Mouse (Mus musculus) forebrain, embryonic 15.5 days (tissue): ENCODE data around the gene Tmem233. TPM values are rescaled to one million over a fixed set of nuclear protein-coding genes. Genes with fewer than 3 reads are reported as not detected.

Experiments used
- ATAC-seq: fragments of 200-750 bp; cut with Nextera tagmentation; replicated peaks from 2 replicates; pipeline ENCODE4 v1.8.0; 2017; ENCODE audit warnings: mild to moderate bottlenecking, moderate TSS enrichment, moderate library complexity
- H3K27ac ChIP-seq: fragments of 300-500 bp; sonication (generic); replicated peaks from 2 replicates; pipeline ENCODE4 v1.5.1; 2015; ENCODE audit warnings: mild to moderate bottlenecking, inconsistent platforms
- H3K27me3 ChIP-seq: fragments of 300-500 bp; sonication (generic); 2 replicates; pipeline ENCODE4 v1.6.1; 2015; ENCODE audit warnings: inconsistent platforms
- H3K36me3 ChIP-seq: fragments of 300-500 bp; sonication (generic); 2 replicates; pipeline ENCODE4 v1.6.1; 2015; ENCODE audit warnings: mild to moderate bottlenecking, inconsistent platforms
- H3K4me1 ChIP-seq: fragments of 300-500 bp; sonication (generic); 2 replicates; pipeline ENCODE4 v1.6.1; 2015; ENCODE audit warnings: inconsistent platforms
- H3K4me2 ChIP-seq: fragments of 300-500 bp; sonication (generic); replicated peaks from 2 replicates; pipeline ENCODE4 v1.6.1; 2015; ENCODE audit warnings: mild to moderate bottlenecking, inconsistent platforms
- H3K4me3 ChIP-seq: fragments of 300-500 bp; sonication (generic); 2 replicates; pipeline ENCODE4 v1.5.1; 2015; ENCODE audit warnings: mild to moderate bottlenecking, inconsistent platforms
- H3K9ac ChIP-seq: fragments of 300-500 bp; sonication (generic); replicated peaks from 2 replicates; pipeline ENCODE4 v1.6.1; 2015; ENCODE audit warnings: mild to moderate bottlenecking, inconsistent platforms
- H3K9me3 ChIP-seq: fragments of 300-500 bp; sonication (generic); 2 replicates; pipeline ENCODE4 v1.6.1; 2016; ENCODE audit warnings: inconsistent platforms
- WGBS: fragments of 180-500 bp; shearing (Covaris S2); methylation state at CpG from one replicate; pipeline ENCODE4 v1.1.7; 2015; ENCODE audit warnings: mixed read lengths; 5-methylcytosine and 5-hydroxymethylcytosine counted together
- polyA plus RNA-seq: library from polyadenylated mRNA; unstranded; fragments of >200 nt; fragmentation: Nextera tagmentation; extraction: Ambion mirVana; gene quantifications from 2 replicates; pipeline ENCODE4 v1.2.1, GENCODE M21; 2015

Gene Tmem233
- polyA plus RNA-seq, 1 experiment from 2014 or later = not detected

DNA sequence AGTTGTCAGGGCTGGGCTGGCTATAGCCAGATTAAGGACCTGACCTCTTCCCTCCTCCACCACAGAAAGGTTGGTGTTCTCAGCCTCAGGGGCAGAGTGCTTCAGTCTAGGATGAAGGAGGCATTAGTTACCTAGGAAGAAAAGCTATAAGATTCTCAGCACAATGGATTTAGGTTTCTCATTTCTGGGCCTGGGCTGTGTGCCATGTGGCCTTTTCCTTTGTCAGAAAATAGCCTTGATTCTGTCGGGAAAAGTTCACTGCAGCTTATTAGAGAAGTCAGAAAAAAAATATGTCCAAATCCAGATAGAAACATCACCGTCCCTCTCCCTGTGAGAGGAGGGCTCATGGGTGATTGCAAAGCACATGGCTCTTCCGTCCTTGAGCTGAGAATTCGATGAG, 33.2 kb downstream of the Tmem233 start:
- Histone ChIP-seq H3K36me3 (no peaks in the 10 kb centered on the region), H3K9ac (no peak overlapping the region), H3K27me3 (no peaks in the 10 kb centered on the region), H3K27ac (no peak overlapping the region), H3K4me1 (no peaks in the 10 kb centered on the region), H3K9me3 (no peaks in the 10 kb centered on the region), H3K4me2 (no peak overlapping the region), H3K4me3 (no peak overlapping the region)
- 82% methylated on average over 4 of the region's 4 CpGs for WGBS
- no peak for ATAC-seq

DNA sequence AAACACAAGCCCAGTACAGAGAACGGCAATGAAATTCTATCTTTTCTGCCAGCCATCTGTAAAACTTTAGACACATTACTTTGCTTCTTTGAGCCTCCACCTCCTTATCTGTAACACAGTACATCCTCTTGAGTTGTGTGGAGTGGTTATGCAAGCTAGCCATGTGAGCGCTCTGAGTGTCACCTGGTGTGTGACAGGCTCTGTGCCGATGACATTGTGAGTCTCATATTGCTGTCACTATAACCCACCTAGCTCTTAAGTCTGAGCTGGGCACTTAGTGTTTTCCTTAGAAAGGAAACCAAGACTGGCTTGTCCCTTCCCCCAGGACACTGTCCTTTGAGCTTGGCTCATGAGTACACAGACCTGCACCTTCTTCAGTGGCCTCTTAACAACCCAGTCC, 34.7 kb downstream of the Tmem233 start:
- Histone ChIP-seq H3K4me2 (no peak overlapping the region), H3K4me1 (no peaks in the 10 kb centered on the region), H3K27me3 (no peaks in the 10 kb centered on the region), H3K9ac (no peak overlapping the region), H3K36me3 (no peaks in the 10 kb centered on the region), H3K4me3 (no peak overlapping the region), H3K27ac (no peak overlapping the region), H3K9me3 (no peaks in the 10 kb centered on the region)
- 93% methylated on average over 3 of the region's 3 CpGs for WGBS
- ATAC-seq = no peak

DNA sequence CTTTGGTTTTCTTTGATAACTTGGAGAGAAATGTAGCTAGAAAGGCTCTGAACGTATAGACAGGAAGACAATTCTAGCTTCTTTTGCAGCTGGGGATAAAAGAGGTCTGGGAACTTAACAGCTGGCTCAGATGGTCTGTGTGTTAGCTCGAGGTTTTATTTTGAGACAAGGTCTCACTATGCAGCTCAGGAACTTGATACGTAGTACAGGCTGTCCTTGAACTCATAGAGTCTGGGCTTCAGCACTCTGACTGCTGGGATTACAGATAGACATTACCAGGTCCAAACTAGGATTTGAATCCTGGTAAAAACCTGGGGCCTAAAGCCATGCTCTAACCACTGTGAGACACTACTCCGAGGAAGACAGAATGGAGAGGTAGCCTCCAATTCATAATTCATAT, 36.8 kb downstream of the Tmem233 start:
- H3K4me3 ChIP-seq = no peak overlapping the region
- H3K9ac ChIP-seq = no peak overlapping the region
- H3K4me1 ChIP-seq = no peaks in the 10 kb centered on the region
- H3K27ac ChIP-seq = no peak overlapping the region
- no peak overlapping the region for H3K4me2 ChIP-seq
- ATAC-seq = no peak
- no peaks in the 10 kb centered on the region for H3K36me3 ChIP-seq
- no peaks in the 10 kb centered on the region for H3K9me3 ChIP-seq
- WGBS = 77% methylated on average over 4 of the region's 4 CpGs
- H3K27me3 ChIP-seq = no peaks in the 10 kb centered on the region

DNA sequence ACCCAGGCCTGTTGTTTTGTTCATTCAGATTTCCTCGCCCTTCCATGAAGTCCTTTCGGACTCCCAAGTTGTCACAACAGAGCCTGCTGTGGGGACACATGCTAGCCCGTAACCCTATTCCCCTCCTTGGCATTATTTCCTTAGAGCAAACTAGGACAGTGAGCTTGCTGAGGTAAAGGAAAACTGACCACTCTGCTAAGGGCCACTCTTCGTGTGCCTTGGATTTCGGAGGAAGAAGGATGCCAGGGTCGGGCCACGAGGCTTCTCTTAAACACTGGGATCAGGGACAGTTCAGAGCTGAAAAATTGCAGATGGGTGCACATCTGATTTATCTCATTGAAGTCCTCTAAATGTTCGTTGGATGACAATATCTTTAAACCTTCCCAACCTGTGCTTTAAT, 37.5 kb downstream of the Tmem233 start:
- H3K9me3 ChIP-seq = no peaks in the 10 kb centered on the region
- no peak overlapping the region for H3K4me3 ChIP-seq
- no peaks in the 10 kb centered on the region for H3K27me3 ChIP-seq
- no peak for ATAC-seq
- H3K36me3 ChIP-seq = no peaks in the 10 kb centered on the region
- H3K27ac ChIP-seq = no peak overlapping the region
- WGBS = 87% methylated on average over 8 of the region's 8 CpGs
- H3K9ac ChIP-seq = no peak overlapping the region
- no peak overlapping the region for H3K4me2 ChIP-seq
- no peaks in the 10 kb centered on the region for H3K4me1 ChIP-seq

DNA sequence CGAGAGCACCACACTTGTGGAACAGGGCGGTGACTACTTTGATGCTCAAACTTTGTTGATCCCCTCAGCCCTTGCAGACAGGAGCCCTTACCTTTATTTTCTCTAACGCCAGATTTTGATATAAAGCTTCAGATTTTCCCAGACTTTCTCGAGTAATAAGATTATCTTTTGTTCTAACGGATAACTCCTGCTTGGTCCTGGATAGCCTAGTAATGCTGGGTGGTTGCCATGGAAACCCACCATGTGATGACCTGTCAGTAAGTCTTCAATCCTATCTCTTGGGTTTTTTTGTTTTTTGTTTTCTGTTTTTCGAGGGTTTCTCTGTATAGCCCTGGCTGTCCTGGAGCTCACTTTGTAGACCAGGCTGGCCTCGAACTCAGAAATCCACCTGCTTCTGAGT, 40.8 kb downstream of the Tmem233 start:
- whole genome bisulfite sequencing = 63% methylated on average over 7 of the region's 7 CpGs
- H3K4me3 ChIP-seq = no peak overlapping the region
- H3K9me3 ChIP-seq = no peaks in the 10 kb centered on the region
- ATAC-seq = no peak
- no peaks in the 10 kb centered on the region for H3K27me3 ChIP-seq
- H3K4me1 ChIP-seq = no peaks in the 10 kb centered on the region
- H3K36me3 ChIP-seq = no peaks in the 10 kb centered on the region
- H3K4me2 ChIP-seq = no peak overlapping the region
- H3K9ac ChIP-seq = no peak overlapping the region
- H3K27ac ChIP-seq = no peak overlapping the region

DNA sequence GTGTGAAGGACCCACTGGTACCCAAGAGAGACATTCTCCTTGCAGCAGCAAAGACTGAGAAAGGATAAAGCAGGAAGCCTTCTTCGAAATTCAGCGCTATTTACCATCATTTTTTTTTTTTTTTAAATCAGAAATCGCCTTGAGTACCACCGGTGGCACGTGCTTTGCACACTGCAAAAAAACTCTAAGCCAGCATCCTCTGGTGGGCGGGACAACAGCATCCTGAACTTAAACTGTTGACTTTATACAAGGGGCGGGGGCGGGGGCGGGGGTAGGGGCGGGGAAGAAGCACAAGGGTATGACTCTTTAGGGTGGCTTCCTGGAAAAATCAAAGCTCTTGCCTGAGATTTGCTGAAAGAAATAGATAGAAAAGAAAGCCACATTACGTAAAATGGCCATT, 43.3 kb downstream of the Tmem233 start:
- no peak overlapping the region for H3K4me2 ChIP-seq
- no peak for ATAC-seq

DNA sequence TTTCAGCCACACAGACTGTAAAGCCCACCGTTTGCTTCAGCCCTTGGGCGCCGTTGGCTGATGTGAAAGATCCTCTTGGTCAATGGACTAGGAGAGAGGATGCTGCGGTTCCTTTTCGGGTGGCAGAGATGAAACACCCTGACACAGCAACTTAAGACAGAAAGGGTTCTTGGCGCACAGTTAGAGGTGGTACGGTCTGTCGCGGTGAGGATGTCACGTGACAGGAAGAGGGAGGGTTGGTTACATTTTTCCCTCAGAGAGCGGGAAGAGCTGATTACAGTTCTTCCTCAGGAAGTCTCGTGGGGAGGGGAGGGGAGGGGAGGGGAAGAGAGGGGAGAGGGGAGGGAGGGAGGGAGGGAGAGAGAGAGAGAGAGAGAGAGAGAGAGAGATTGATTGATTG, 45.3 kb downstream of the Tmem233 start:
- WGBS = 65% methylated on average over 11 of the region's 12 CpGs
- no peaks in the 10 kb centered on the region for H3K9me3 ChIP-seq
- no peaks in the 10 kb centered on the region for H3K36me3 ChIP-seq
- no peak for ATAC-seq
- no peak overlapping the region for H3K4me2 ChIP-seq
- H3K27ac ChIP-seq = no peak overlapping the region
- no peaks in the 10 kb centered on the region for H3K27me3 ChIP-seq
- H3K9ac ChIP-seq = no peak overlapping the region
- no peaks in the 10 kb centered on the region for H3K4me1 ChIP-seq
- H3K4me3 ChIP-seq = no peak overlapping the region

More for the DNA sequence above, 43.3 kb downstream of the Tmem233 start:
- Histone ChIP-seq H3K36me3 (no peaks in the 10 kb centered on the region), H3K27ac (no peak overlapping the region), H3K4me3 (no peak overlapping the region), H3K9ac (no peak overlapping the region), H3K4me1 (no peaks in the 10 kb centered on the region), H3K9me3 (no peaks in the 10 kb centered on the region), H3K27me3 (no peaks in the 10 kb centered on the region)
- WGBS = 43% methylated on average over 11 of the region's 11 CpGs

DNA sequence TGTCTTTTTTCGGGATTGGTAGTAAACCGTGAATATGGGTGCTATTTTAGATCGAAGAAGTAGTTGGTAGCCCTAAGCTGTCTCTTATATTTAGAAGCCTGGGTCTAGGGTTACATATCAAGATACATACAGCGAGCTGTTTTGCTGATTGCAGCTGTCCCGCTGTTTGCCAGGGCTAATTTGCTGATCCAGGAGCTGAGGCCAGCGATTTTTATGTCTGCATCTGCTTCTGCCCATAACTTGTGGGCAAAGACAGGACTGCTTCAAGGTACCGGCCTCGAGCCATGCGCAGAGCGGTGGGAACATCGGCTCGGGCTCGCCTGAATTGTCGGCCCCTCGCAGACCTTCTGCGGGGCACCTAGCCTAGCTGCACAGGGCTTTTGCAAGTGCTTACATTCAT, 46.6 kb downstream of the Tmem233 start:
- H3K27me3 ChIP-seq = no peaks in the 10 kb centered on the region
- H3K4me3 ChIP-seq = no peak overlapping the region
- H3K9me3 ChIP-seq = no peaks in the 10 kb centered on the region
- ATAC-seq = no peak
- no peaks in the 10 kb centered on the region for H3K4me1 ChIP-seq
- no peaks in the 10 kb centered on the region for H3K36me3 ChIP-seq
- no peak overlapping the region for H3K27ac ChIP-seq
- WGBS = 48% methylated on average over 16 of the region's 16 CpGs
- H3K9ac ChIP-seq = no peak overlapping the region
- H3K4me2 ChIP-seq = no peak overlapping the region

DNA sequence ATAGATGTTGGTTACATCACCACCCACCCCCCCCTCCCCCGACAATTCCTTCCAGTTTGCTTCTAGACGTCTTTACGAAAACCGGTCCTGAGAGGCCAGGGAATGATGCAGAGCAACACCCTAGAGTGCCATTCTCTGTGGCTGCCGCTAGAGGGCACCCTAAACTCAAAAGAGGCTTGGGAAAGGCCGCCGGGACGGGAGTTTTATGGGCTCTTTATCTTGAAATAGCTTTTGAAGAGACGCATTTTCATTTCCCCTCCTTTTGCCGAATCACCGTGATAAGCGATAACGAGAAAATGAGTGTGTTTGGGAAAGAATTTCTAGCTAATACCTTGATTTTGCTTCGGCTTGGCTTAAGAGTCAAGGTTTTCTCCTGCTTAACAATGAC, 51.9 kb downstream of the Tmem233 start:
- Histone ChIP-seq H3K36me3 (no peaks in the 10 kb centered on the region), H3K27ac (no peak overlapping the region), H3K9me3 (no peaks in the 10 kb centered on the region), H3K9ac (no peak overlapping the region), H3K4me2 (peak overlapping the region; percentile 36; the same call in 1 of the 2 replicates), H3K4me1 (peaks cover 4% of the 10 kb centered on the region; the same call in 1 of the 2 replicates), H3K4me3 (no peak overlapping the region), H3K27me3 (peaks cover 4% of the 10 kb centered on the region)
- 4% methylated on average over 14 of the region's 14 CpGs for WGBS
- ATAC-seq = 0 out of 2 replicates have a peak, but pooled peaks have one; percentile 32

DNA sequence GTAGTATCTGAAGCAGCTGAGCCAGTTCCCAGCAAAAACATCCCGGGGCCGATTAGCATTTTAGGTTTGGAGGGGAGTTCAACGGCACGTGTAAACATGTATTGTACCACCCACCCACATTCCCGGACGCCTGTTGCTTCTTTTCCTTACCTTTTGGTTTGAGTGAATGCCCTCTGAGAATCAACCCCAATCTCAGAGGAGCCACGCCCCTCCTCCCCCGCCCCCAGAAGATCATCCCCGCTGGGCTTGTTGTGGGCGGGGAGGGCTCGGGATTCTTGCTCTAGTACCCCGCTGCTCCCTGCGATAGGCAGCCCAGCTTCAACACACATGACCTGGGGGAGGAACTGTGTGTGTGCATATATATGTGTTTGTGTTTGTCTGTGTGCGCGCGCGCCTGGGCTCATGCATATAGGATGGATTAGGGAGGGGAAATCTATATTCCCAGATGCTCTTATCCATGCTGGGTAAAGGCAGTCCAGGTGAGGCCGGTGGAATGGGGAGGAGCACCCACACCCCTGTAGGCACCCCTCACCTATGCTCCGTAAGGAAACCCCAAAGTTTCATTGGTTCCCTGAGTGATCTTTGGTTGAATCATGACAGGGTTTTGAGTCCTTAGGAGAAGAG, 52.4 kb downstream of the Tmem233 start:
- WGBS = 5% methylated on average over 19 of the region's 19 CpGs
- ATAC-seq = 0 out of 2 replicates have a peak, but pooled peaks have one; percentile 26
- Histone ChIP-seq H3K27ac (no peak overlapping the region), H3K4me1 (peaks cover 4% of the 10 kb centered on the region; the same call in 1 of the 2 replicates), H3K4me3 (no peak overlapping the region), H3K4me2 (peak overlapping the region; percentile 36), H3K9me3 (no peaks in the 10 kb centered on the region), H3K27me3 (peaks cover 4% of the 10 kb centered on the region), H3K9ac (no peak overlapping the region), H3K36me3 (no peaks in the 10 kb centered on the region)

DNA sequence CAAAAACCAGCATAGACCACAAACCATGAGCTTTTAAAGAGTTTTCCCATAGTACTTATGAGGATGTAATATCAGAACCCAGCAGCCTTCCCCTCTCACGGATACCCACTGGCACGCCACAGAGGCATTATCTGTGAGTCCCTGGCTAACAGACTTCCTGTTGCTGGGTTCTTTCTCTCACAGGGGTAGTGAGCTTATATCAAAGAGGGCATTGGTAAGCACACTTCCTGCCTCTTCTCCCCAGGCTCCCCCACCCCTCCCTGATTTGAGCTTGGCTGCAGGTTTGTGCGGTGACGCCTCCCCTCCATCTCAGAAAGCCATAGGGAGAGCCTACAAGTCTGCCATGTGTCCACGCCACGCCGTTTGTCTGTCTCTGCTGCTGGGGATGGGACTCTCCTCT, 54.0 kb downstream of the Tmem233 start:
- no peak overlapping the region for H3K27ac ChIP-seq
- no peak overlapping the region for H3K9ac ChIP-seq
- 86% methylated on average over 7 of the region's 7 CpGs for WGBS
- peaks cover 4% of the 10 kb centered on the region for H3K27me3 ChIP-seq
- no peak for ATAC-seq
- H3K36me3 ChIP-seq = no peaks in the 10 kb centered on the region
- no peaks in the 10 kb centered on the region for H3K9me3 ChIP-seq
- no peak overlapping the region for H3K4me2 ChIP-seq
- H3K4me3 ChIP-seq = no peak overlapping the region
- H3K4me1 ChIP-seq = peaks cover 4% of the 10 kb centered on the region; the same call in 1 of the 2 replicates

DNA sequence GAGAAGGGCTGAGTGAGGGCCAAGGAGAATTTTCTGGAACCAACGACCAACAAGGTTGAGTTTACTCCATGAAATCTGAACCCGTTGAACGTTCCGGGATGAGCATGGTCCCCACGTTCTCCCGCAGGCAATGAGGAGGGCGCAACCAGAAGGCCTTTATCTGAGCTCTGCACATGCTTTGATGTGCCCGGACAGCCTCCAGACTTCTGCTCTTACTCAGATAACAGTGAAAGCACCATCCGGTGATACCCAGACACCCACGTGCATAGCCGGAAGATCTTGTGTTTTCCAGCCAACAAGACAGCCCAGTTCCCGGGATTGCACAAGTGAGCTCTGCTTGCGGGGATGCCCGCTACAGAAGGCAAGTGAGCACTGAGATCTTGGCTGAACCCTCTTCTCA, 56.5 kb downstream of the Tmem233 start:
- Histone ChIP-seq H3K27me3 (peaks cover 4% of the 10 kb centered on the region), H3K4me1 (peaks cover 25% of the 10 kb centered on the region), H3K4me2 (no peak overlapping the region), H3K9ac (no peak overlapping the region), H3K4me3 (no peak overlapping the region), H3K27ac (no peak overlapping the region), H3K36me3 (no peaks in the 10 kb centered on the region), H3K9me3 (no peaks in the 10 kb centered on the region)
- no peak for ATAC-seq
- WGBS = 95% methylated on average over 14 of the region's 14 CpGs

DNA sequence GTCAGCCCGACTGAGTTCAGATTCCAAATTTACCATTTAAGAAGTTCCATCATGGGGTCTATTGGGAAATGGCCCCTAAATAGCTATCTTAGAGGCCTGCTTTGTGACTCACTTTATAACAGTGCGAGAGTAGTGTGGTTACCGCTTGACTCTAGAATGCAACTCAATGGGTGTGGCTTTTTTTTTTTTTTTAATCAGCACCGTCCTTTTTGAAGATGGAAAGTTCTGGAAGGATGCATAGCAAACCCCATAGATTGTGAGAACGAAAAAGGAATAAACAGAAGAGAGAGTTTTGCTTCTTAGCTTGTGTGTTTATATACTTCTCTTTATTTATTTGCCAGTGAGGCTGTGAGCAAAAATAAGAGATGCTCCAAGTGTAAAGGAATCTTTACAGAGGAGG, 56.9 kb downstream of the Tmem233 start:
- no peak for ATAC-seq
- Histone ChIP-seq H3K9ac (no peak overlapping the region), H3K4me2 (no peak overlapping the region), H3K4me1 (peaks cover 25% of the 10 kb centered on the region), H3K27ac (no peak overlapping the region), H3K27me3 (peaks cover 4% of the 10 kb centered on the region), H3K4me3 (no peak overlapping the region), H3K9me3 (no peaks in the 10 kb centered on the region), H3K36me3 (no peaks in the 10 kb centered on the region)
- WGBS = 90% methylated on average over 5 of the region's 5 CpGs
